Mouse (Mus musculus) Patski (cell line): ENCODE results near the gene Rad52. TPM values are rescaled to one million over a fixed set of nuclear protein-coding genes. Genes with fewer than 3 reads are reported as not detected.
A peak's percentile ranks its signal among the peaks of the same experiment; 100 is the strongest.

ENCODE experiments used
- ATAC-seq: fragments of 100-300 bp; one replicate; pipeline ENCODE4 v1.8.0; 2021
- CTCF ChIA-PET: fragments of 350-600 bp; sonication (Branson Sonifier 250); formaldehyde crosslinking; loops from one replicate; lab custom pipeline; 2022; ENCODE audit warnings: inconsistent platforms; lab: Charles Lee
- POLR2A ChIA-PET: fragments of 350-600 bp; sonication (Branson Sonifier 250); formaldehyde crosslinking; loops from one replicate; lab custom pipeline; 2022; ENCODE audit warnings: antibody characterized with exemption, inconsistent platforms; lab: Charles Lee
- DNase-seq: peaks from one replicate; pipeline ENCODE4 v3.0.0-alpha.2; 2011; ENCODE audit warnings: low read depth, low spot score
- H3K27me3 ChIP-seq: fragments of 371-371 bp; one replicate; pipeline ENCODE4 v1.5.1; 2021
- CTCF ChIP-seq: fragments of 100-300 bp; IDR thresholded peaks from one replicate; pipeline ENCODE4 v1.5.1; 2021
- in situ Hi-C: fragments of 300-500 bp; cut with MboI; formaldehyde crosslinking; loops from 3 replicates; pipeline ENCODE4 v1.11.1; 2018; ENCODE audit warnings: low pct_unique_long_range_greater_than_20kb, mixed read lengths
- polyA plus RNA-seq: library from polyadenylated mRNA; unstranded; gene quantifications from one replicate; pipeline ENCODE4 v1.2.3, GENCODE M21; 2021

Rad52 gene
- polyA plus RNA-seq, result 23.8 TPM

- ChIA-PET CTCF (interaction anchor here (1.4 kb wide), 1 partner anchor 39 kb away, joined by 4 read pairs; no protein-coding TSS in a partner anchor), POLR2A (interaction anchor here (0.6 to 1.6 kb wide), 3 partner anchors 15 to 181 kb away, joined by 3 to 6 read pairs (median 3); no protein-coding TSS in a partner anchor)
- ATAC-seq (peak; percentile 52), DNase-seq (peak; percentile 49)
- in situ Hi-C loops, result no loop called here
- no peaks in the 10 kb centered on the region for H3K27me3 ChIP-seq
- no peak for TF ChIP-seq CTCF
Measured at GRCm38 (mm10) chr6:119902204-119903080, at the start of gene Rad52. TSS of gene Rad52 (plus strand) at chr6:119902698.

DNA sequence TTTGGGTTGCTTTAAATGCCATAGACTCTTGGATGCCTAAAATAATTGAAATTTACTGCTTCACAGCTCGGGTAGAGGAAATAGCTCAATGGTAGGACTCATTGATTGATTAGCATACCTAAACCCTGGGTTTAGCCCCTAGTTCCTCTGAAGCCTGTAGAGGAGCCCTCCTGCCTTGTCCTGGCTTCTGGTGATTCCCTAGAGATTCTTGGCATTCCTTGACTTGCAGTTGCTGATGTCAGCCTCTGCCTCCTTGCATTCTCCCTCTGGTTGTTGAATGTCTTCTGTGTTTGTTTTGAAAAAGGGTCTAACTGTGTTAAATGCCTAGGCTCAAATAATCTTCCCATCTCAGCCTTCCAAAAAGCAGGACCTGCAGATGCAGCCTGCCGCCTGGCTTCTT lies 48.3 kb upstream of the Rad52 start:
- ATAC-seq (peak; percentile 71), DNase-seq (no peak)
- no peak for TF ChIP-seq CTCF
- ChIA-PET CTCF (no interaction called here), POLR2A (interaction anchor here (0.7 kb wide), 1 partner anchor 56 kb away, joined by 3 read pairs; no protein-coding TSS in a partner anchor)
- in situ Hi-C loops, result no loop called here
- H3K27me3 ChIP-seq, result no peaks in the 10 kb centered on the region

- in situ Hi-C loops, result no loop called here
- TF ChIP-seq CTCF, result no peak
- POLR2A ChIA-PET, result no interaction called here
- CTCF ChIA-PET, result no interaction called here
- no peaks in the 10 kb centered on the region for H3K27me3 ChIP-seq
- DNase-seq, result no peak
- no peak for ATAC-seq
Measured at GRCm38 (mm10) chr6:119855471-119855870, 47.0 kb upstream of the Rad52 start.

DNA sequence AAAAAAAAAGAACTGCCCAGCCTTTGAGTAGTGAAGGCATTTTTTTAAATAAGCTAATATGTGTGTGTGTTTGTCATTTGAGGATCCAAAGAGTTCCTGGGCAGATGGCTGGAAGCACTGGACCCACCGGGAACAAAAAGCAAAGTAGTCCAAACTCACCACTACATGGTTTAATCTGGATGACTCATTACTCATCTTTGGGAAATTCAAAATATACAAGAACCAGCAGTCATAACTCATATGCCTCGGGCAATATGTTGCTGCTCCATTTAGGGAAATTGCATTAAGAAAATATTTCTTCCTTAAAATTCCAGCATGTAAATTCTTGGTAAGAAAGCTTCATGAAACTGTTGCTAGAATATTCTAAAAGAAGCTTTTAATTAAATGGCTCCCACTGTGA lies 42.3 kb upstream of the Rad52 start:
- in situ Hi-C loops, result no loop called here
- ATAC-seq, result no peak
- no peak for TF ChIP-seq CTCF
- ChIA-PET POLR2A (no interaction called here), CTCF (interaction anchor here (1.2 kb wide), 1 partner anchor 11 kb away, joined by 3 read pairs; no protein-coding TSS in a partner anchor)
- no peaks in the 10 kb centered on the region for H3K27me3 ChIP-seq
- DNase-seq, result no peak

DNA sequence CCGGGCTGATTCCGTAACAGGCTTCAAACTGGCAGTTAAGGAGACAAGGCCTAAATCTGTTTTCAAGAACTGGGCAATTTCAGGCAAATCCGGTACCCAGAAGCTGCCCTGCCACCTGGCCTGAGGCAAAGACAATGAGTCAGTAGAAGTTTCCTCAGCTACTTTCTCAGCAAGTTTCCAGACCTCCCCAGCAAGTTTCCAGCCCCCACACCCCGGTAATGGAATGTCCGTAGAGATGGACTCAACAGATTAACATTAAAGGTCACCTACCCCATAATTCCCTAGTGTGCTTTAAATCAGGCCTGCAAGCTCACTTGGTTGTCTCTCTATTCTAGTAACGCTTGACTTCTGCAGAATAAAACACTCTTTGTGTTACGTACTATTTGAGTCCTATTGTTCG lies 41.0 kb upstream of the Rad52 start:
- DNase-seq, result no peak
- H3K27me3 ChIP-seq, result no peaks in the 10 kb centered on the region
- ChIA-PET POLR2A (no interaction called here), CTCF (no interaction called here)
- in situ Hi-C loops, result no loop called here
- ATAC-seq, result no peak
- TF ChIP-seq CTCF, result no peak

DNA sequence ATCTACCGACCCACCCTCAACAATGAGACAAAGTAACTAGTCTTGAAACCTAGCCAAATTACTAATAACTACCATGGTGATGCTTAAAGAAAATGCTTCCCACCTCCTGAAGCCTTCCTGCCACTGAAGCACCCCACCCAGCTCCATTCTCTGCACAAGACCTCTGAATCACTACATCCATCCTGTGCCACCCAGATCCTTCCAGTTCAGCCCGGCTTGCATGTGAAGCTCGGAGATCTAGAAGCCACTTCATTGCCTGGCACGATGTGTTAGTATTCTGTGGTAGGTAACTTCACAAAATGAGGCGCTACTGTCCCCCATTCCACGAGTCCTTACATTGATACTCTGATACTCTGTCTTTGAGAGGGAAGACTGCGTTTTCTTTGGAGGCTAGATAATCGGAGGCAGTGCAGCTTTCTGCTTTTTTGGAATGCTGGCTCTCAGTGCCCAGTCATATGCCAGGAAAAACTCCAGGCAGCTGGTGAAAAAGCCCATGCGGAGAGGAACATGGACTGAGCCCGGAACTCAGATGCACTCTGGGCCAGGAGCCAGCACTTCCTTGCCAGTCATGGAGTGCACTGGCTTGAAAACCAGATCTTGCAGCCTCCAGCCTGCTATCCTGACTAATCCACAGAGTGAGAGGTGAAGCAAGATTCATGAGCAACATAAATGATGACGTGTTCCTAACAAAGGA lies 38.0 kb upstream of the Rad52 start:
- no peak for DNase-seq
- H3K27me3 ChIP-seq, result no peaks in the 10 kb centered on the region

DNA sequence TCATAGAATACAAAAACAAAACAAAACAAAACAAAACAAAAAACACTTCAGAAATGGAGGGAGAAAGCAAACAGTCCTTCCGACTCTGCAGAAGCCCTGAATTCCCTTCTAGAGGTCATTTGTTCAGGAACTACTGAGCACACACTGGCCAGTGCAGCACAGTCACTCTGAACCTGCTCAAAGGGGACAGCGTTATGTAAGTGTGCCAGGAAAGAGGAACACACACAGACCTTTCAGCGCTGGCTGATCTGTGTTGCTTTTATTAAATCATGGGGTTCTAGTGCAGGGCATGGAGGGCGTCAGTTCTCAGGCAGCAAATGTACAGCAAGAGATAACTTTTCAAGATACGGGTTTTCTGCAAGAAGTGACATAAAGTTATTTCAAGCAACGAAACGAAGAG lies 19.3 kb upstream of the Rad52 start:
- POLR2A ChIA-PET, result interaction anchor here (0.6 kb wide), 1 partner anchor 72 kb away, joined by 3 read pairs; no protein-coding TSS in a partner anchor
- no peak for ATAC-seq
- no peak for DNase-seq

More for the DNA sequence above, 38.0 kb upstream of the Rad52 start:
- CTCF ChIA-PET, result interaction anchor here (0.9 kb wide), 1 partner anchor 19 kb away, joined by 3 read pairs; no protein-coding TSS in a partner anchor
- POLR2A ChIA-PET, result no interaction called here
- no peak for TF ChIP-seq CTCF
- in situ Hi-C loops, result no loop called here
- ATAC-seq, result no peak

GRCm38 (mm10) chr6:119892711-119893110 lies 9.8 kb upstream of the Rad52 start:
- ChIA-PET CTCF (no interaction called here), POLR2A (interaction anchor here (0.6 kb wide), 1 partner anchor 131 kb away, joined by 3 read pairs; no protein-coding TSS in a partner anchor)
- no peak for DNase-seq
- TF ChIP-seq CTCF, result no peak
- no peaks in the 10 kb centered on the region for H3K27me3 ChIP-seq
- ATAC-seq, result no peak
- in situ Hi-C loops, result no loop called here

More for the DNA sequence above, 19.3 kb upstream of the Rad52 start:
- no peak for TF ChIP-seq CTCF
- in situ Hi-C loops, result no loop called here
- no peaks in the 10 kb centered on the region for H3K27me3 ChIP-seq
- CTCF ChIA-PET, result interaction anchor here (1.0 to 1.4 kb wide), 2 partner anchors 19 to 90 kb away, joined by 3 read pairs; no protein-coding TSS in a partner anchor

- in situ Hi-C loops, result no loop called here
- POLR2A ChIA-PET, result interaction anchor here (0.9 to 1.6 kb wide), 2 partner anchors 14 to 55 kb away, joined by 3 to 6 read pairs; no protein-coding TSS in a partner anchor
- CTCF ChIA-PET, result no interaction called here
- DNase-seq (no peak), ATAC-seq (peak; percentile 8)
- no peak for TF ChIP-seq CTCF
- H3K27me3 ChIP-seq, result no peaks in the 10 kb centered on the region
Measured at GRCm38 (mm10) chr6:119903081-119903789, 737 bp downstream of the Rad52 start.

- POLR2A ChIA-PET, result interaction anchor here (0.7 kb wide), 1 partner anchor 271 kb away, joined by 3 read pairs; no protein-coding TSS in a partner anchor
- in situ Hi-C loops, result no loop called here
- H3K27me3 ChIP-seq, result no peaks in the 10 kb centered on the region
- TF ChIP-seq CTCF, result no peak
- CTCF ChIA-PET, result interaction anchor here (0.6 kb wide), 1 partner anchor 63 kb away, joined by 3 read pairs; no protein-coding TSS in a partner anchor
- ATAC-seq, result no peak
- no peak for DNase-seq
Measured at GRCm38 (mm10) chr6:119905461-119905860, 3.0 kb downstream of the Rad52 start.
